Mouse (Mus musculus) MEL (cell line): ENCODE results near the gene Gm10197.

Experiments used
- ETS1 ChIP-seq: IDR thresholded peaks from 2 replicates; pipeline ENCODE4 v1.6.1; 2012; ENCODE audit warnings: low read depth, mild to moderate bottlenecking, inconsistent platforms, low read length, improper control_type of control experiment, moderate library complexity
- GATA1 ChIP-seq: IDR thresholded peaks from 2 replicates; pipeline ENCODE4 v1.6.1; 2011; ENCODE audit warnings: low read depth, low read length, improper control_type of control experiment

DNA sequence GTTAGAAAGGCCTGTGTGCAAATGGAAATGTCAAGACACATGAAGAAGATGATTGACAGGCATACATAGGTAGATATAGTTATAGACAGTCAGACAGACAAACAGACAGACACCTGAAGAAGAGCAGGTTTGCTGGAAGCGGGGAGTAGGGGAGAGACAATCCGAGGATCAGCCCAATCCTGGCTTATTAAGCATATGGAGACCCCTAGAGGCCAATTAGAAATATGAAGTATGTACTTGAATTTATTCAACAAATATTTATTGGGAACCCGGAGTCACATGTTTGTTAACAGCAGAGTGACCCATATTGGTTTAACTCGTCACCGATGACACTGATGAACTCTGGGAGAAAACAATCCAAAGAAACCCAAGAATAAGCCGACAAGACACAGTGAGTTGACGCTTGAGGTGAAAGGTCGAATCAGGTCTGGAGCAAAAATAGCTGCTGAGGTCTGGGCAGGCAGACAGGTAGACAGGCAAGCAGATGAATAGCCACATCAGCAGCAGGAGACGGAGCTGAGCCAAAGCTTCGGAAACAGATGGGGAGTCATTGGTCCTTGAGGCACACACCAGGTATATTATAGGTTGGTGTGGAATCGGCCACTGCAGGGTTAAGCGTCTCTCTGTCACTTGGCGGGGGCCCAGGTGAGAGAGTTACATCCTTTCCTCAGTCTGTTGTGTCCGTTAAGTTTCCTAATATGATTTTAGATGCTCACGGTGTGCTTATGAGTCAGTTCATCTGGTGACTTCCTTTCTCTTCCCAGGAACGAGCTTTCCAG is 29.0 kb upstream of the Gm10197 start:
- TF ChIP-seq ETS1 (no peak), GATA1 (no peak)
